Mouse (Mus musculus): Measurements from ENCODE around the gene Gng7.
"Not testable (repeated sequence)": the region's sequence is repeated elsewhere in the genome, so short reads cannot be mapped to it uniquely, and the experiment has no call there.

The Gng7 gene

GRCm38 (mm10) chr10:81014393-81015384, at the start of gene Gng7:
Gng7 (minus strand) TSS chr10:81014945.
- peak; percentile 98 for DNase-seq (ENCODE audit: low spot score)

DNA sequence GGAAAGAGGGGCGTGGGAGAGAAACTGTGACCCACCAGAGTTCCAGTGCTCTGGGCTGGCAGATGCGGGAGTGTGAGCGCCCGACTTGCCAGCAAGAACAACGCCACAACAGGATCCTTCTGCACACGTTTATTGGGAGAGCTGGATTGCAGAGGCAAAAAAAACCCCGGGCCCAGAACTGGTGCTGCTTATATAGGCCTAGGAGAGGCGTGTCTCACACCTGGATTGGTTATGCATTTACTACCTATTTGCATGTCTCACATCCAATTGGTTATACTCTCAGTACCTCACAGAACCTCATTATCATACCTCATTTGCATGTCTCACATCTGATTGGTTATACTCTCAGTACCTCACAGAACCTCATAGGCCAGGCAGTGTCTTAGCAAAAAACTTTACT, 49.8 kb upstream of the Gng7 start:
- DNase-seq (ENCODE audit: low spot score) = not testable (repeated sequence)

- DNase-seq (ENCODE audit: low spot score) = no peak
Measured at GRCm38 (mm10) chr10:81062710-81063109, 48.0 kb upstream of the Gng7 start.

DNA sequence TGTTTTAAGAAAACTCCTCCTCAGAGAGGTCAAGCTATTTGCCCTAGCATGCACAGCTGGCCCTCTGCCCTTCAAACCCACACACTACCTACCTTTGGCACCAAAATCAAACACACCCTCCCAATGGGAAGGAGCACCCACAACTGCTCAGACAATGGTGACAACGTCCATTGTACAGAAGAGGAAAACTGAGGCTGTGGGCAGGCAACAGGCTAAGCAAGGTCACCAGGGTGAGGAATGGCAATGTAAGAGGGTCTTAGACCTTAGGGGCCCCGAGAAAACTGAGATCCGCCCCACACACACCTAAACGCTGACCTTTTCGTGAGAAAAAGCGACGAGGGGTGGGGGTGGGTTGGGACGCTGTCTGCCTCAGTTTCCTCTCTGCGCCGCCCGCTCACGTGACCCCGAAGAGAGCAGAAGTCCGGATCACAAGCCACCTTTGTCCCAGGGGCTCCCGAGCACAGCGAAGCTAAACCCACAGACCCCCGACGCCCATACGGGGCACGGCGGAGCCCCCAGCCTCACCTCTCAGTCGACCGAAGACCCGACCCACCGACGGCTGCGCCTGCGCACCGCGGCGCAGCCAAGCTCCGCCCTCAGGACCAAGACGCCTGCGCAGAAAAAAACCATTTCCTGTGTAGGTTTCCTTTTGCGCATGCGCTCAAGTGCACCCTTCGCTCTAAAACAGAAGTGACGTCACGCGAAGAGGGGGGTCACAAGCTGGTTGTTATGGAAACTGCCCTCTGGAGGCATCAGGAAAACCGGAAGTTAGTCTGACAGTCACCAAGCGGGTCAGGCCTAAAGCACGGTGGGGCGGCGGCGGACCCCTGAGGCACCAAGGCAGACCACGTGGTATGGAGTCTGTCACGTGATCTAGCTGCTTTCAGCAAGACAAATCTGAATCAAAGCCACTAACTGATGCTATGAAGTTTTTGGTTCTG, 45.1 kb upstream of the Gng7 start, which contains the start of gene Sgta:
Gene Sgta (minus strand): TSS at position 579 of the 941 bp plus-strand sequence.
- peak; percentile 99 for DNase-seq (ENCODE audit: low spot score)

- DNase-seq (ENCODE audit: low spot score) = no peak
Measured at GRCm38 (mm10) chr10:81058896-81059295, 44.2 kb upstream of the Gng7 start.

DNA sequence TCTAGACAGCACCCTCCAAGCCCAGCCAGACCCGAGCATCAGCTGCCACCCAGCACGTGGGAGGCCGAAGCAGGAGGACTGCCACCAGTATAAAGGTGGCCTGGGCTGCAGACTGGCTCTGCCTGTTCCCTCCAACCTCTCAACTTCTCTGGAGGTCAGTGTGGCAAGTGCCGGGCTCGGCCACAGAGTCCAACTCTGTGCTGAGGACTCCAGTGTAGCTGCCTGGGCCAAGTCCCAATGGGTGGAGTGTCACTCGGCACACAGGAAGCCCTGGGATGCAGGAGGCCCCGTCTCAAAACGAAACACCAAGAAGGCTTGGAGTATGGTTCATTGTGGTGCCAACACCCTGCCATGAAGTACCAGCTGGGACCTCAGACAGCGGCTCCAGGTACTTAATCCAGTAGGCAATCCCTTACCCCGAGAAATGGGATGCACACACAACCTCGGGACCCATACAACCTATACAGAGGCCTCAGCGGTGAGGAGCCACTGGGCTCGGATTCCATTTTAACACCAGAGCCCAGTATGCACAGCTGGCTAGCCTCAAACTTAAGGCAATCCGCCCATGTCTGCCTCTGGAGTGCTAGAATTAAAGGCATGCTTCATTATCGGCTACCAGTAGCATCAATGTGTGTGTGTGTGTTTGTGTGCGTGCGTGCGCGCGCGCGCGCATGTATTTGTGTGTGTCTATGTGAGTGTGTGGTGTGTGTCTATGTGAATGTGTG, 42.8 kb upstream of the Gng7 start:
- no peak for DNase-seq (ENCODE audit: low spot score)

DNA sequence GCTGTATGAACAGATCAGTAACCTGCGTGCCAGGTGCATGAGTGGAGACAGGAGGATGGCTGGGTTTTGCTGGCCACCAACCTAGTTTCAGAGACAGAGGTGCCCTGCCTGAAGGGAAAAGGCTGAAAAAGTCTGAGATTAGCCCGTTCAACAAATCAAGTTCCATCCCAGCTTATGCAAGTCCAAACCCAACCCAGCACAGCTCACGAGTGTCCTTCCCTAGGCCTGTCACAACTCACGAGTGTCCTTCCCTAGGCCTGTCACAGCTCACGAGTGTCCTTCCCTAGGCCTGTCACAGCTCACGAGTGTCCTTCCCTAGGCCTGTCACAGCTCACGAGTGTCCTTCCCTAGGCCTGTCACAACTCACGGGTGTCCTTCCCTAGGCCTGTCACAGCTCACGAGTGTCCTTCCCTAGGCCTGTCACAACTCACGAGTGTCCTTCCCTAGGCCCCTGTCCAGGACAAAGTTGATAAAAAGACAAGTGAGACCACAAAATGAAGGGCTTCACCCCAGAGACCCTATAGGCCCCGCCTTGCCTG, 41.1 kb upstream of the Gng7 start:
- not testable (repeated sequence) for DNase-seq (ENCODE audit: low spot score)

- DNase-seq (ENCODE audit: low spot score) = no peak
Measured at GRCm38 (mm10) chr10:81055169-81055568, 40.4 kb upstream of the Gng7 start.

- no peak for DNase-seq (ENCODE audit: low spot score)
Measured at GRCm38 (mm10) chr10:81052577-81052976, 37.8 kb upstream of the Gng7 start.

GRCm38 (mm10) chr10:81051133-81051532, 36.4 kb upstream of the Gng7 start:
- DNase-seq (ENCODE audit: low spot score) = no peak

- DNase-seq (ENCODE audit: low spot score) = no peak
Measured at GRCm38 (mm10) chr10:81050645-81051044, 35.9 kb upstream of the Gng7 start.

- not testable (repeated sequence) for DNase-seq (ENCODE audit: low spot score)
Measured at GRCm38 (mm10) chr10:81045246-81045645, 30.5 kb upstream of the Gng7 start.

DNA sequence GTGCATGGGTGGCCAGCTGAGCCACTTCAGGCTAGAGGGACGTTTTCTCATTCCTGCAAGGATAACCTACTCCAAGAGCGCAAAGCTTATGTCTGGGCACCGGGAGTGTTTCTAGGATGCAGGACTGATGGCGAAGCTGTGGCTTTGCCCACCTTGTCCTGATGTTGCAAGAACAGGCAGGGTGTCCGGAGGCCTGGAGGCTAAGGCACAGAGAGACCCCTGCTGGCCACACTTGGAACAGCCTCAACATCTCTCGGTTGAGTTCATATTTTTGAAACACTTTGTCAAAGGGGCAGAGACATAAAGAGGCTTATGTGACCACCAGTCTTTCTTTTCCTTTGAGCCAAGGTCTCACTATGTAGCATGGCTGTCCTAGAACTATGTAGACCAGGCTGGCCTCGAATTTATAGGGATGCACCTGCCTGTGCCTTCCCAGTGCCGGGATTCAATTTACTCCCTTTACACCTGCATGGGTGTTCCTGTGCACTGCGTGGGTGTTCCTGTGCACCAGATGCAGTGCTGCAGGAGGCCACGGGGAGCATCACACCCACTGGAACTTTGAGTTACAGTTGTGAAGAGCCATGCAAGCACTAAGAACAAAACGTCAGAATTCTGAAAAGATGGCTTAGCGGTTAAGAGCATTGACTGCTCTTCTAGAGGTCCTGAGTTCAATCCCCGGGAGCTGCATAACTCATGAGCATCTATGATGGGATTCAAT, 26.9 kb upstream of the Gng7 start:
- DNase-seq (ENCODE audit: low spot score) = no peak

GRCm38 (mm10) chr10:81036988-81037580, 22.3 kb upstream of the Gng7 start, which contains the start of gene Slc39a3:
Slc39a3 (minus strand) TSS chr10:81037426.
- peak; percentile 99 for DNase-seq (ENCODE audit: low spot score)

- no peak for DNase-seq (ENCODE audit: low spot score)
Measured at GRCm38 (mm10) chr10:81036251-81036650, 21.5 kb upstream of the Gng7 start.

DNA sequence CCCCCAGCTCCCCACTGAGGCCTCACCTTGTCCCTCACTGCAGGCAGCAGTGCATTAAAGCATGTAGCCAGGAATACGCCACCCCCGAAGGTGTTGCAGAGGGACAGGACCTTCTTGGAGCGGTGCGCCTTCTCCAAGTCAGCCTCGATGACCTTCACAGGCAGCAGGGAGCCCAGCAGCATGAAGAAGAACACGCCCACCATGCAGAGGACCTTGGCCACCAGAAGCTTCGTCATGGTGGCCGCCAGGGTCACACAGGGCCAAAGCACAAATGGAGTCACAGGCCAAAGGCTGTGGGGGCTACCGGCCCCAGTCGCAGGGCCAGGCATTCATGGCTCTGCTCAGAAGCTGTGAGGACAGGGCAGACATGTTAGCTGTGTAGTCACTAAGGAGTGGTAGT, 18.8 kb upstream of the Gng7 start:
- no peak for DNase-seq (ENCODE audit: low spot score)

DNA sequence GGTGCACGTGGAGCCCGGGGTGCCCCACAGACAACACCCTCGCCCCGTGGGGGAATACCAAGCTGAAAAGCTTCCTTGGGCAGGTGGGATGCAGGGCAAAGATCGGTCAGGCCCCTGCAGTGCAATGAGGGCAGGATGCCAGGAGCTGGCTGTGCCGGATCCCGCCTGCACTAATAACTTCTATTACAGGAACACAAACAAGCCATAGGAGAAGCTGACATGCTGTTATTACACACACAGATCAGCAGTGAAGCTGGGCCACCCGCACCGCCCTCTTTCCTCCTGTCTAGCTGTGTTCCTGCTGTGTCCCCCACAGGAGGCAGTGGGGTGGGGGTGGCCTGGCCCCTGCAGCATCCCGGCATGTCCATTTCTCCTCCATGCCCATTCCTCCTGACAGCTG, 14.3 kb upstream of the Gng7 start:
- DNase-seq (ENCODE audit: low spot score) = no peak

DNA sequence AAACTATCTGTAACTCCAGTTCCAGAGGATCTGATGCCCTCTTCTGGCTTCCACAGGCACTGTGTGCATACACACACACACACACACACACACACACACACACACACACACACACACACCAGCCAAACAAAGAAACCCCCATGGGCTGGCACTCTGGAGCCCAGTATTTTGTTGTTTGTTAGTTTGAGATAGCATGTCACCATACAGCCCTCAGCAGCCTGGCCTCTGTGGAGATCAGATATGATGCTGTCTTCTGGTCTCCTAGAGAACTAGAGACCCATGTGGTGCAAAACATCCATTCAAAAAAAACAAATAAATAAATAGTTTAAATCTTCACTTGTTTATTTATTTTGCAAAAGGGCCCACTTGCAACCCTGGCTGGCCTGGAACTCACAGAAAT, 13.5 kb upstream of the Gng7 start:
- no peak for DNase-seq (ENCODE audit: low spot score)

GRCm38 (mm10) chr10:81027331-81027730, 12.6 kb upstream of the Gng7 start:
- no peak for DNase-seq (ENCODE audit: low spot score)

DNA sequence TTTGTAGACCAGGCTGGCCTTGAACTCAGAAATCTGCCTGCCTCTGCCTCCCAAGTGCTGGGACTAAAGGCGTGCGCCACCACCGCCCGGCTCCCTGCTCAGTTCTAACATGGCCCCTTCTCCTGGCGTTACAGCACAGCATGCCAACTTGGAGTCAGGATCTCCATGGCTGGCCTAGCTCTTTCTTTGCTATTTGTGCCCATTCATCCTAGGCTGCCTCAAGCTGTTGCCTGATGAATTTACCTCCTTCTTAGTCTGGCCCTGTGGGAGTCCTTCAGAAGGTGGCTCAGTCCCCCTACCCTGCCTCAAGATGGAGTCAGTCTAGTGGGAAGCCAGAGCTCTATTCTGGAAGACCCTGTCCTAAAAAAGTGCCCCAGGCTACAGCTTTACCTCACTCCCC, 12.1 kb upstream of the Gng7 start:
- DNase-seq (ENCODE audit: low spot score) = no peak
